Mouse (Mus musculus) MEL (cell line): Measurements from ENCODE around the gene Gm37240.

ENCODE experiments used
- CTCF ChIP-seq, 3 experiments: IDR thresholded peaks in 2 of 3; conservative IDR thresholded peaks in 1 of 3; 2 replicates each; pipeline ENCODE4 v1.5.1; 2011 to 2012; ENCODE audit warnings: low read length in 3 of 3, low read depth in 2 of 3, mild to moderate bottlenecking in 2 of 3, improper control_type of control experiment in 1 of 3, inconsistent platforms in 1 of 3, mixed read lengths in 1 of 3, moderate library complexity in 1 of 3; ENCODE audit not compliant: control insufficient read depth in 1 of 3, insufficient read depth in 1 of 3, poor library complexity in 1 of 3, severe bottlenecking in 1 of 3
- ELF1 ChIP-seq: IDR thresholded peaks from 2 replicates; pipeline ENCODE4 v1.6.1; 2014; ENCODE audit warnings: low read depth, mild to moderate bottlenecking, inconsistent platforms, low read length, improper control_type of control experiment, moderate library complexity
- EP300 ChIP-seq, 2 experiments: IDR thresholded peaks; 2 replicates each; pipeline ENCODE4 v1.6.1; 2011; ENCODE audit warnings: improper control_type of control experiment in 2 of 2, low read length in 2 of 2, low read depth in 1 of 2, mild to moderate bottlenecking in 1 of 2
- MAX ChIP-seq: IDR thresholded peaks from 2 replicates; pipeline ENCODE4 v1.6.1; 2011; ENCODE audit warnings: low read length, improper control_type of control experiment
- MEF2A ChIP-seq: IDR thresholded peaks from 2 replicates; pipeline ENCODE4 v1.6.1; 2014; ENCODE audit warnings: low read depth, mild to moderate bottlenecking, inconsistent platforms, low read length, improper control_type of control experiment; ENCODE audit not compliant: poor library complexity, insufficient replicate concordance, severe bottlenecking; ENCODE audit errors: extremely low read depth
- POLR2A ChIP-seq, 2 experiments: IDR thresholded peaks; 2 replicates each; pipeline ENCODE4 v1.6.1; 2011 to 2012; ENCODE audit warnings: low read length in 2 of 2, mild to moderate bottlenecking in 2 of 2, control low read depth in 1 of 2, improper control_type of control experiment in 1 of 2, low read depth in 1 of 2, moderate library complexity in 1 of 2; ENCODE audit not compliant: control insufficient read depth in 1 of 2, insufficient read depth in 1 of 2, poor library complexity in 1 of 2
- SIN3A ChIP-seq: IDR thresholded peaks from 2 replicates; pipeline ENCODE4 v1.6.1; 2012; ENCODE audit warnings: low read length, improper control_type of control experiment, inconsistent platforms
- TCF12 ChIP-seq: IDR thresholded peaks from 2 replicates; pipeline ENCODE4 v1.6.1; 2014; ENCODE audit warnings: low read depth, mild to moderate bottlenecking, inconsistent platforms, low read length, improper control_type of control experiment, moderate library complexity
- USF1 ChIP-seq: IDR thresholded peaks from 2 replicates; pipeline ENCODE4 v1.6.1; 2014; ENCODE audit warnings: low read depth, mild to moderate bottlenecking, inconsistent platforms, low read length, improper control_type of control experiment, moderate library complexity
- USF2 ChIP-seq, 2 experiments: IDR thresholded peaks; 2 replicates each; pipeline ENCODE4 v1.6.1; 2011 to 2012; ENCODE audit warnings: improper control_type of control experiment in 2 of 2, low read length in 2 of 2, borderline replicate concordance in 1 of 2, inconsistent platforms in 1 of 2, low read depth in 1 of 2, mild to moderate bottlenecking in 1 of 2; ENCODE audit not compliant: insufficient read depth in 1 of 2
- ZC3H11A ChIP-seq: IDR thresholded peaks from 2 replicates; pipeline ENCODE4 v1.6.1; 2012; ENCODE audit warnings: low read depth, mild to moderate bottlenecking, inconsistent platforms, low read length, improper control_type of control experiment

GRCm38 (mm10) chr3:85460021-85460420 lies 427.3 kb downstream of the Gm37240 start:
- TF ChIP-seq POLR2A (IDR thresholded peaks at IDR 0.05; ENCODE audit: control insufficient read depth in 1 of 2, insufficient read depth in 1 of 2, low read depth in 1 of 2, low read length in 2 of 2, poor library complexity in 1 of 2) (no peak), USF1 (no peak), TCF12 (no peak), USF2 (IDR thresholded peaks at IDR 0.05; ENCODE audit: borderline replicate concordance in 1 of 2, insufficient read depth in 1 of 2, low read depth in 1 of 2, low read length in 2 of 2) (no peak), ELF1 (no peak), SIN3A (no peak), MEF2A (no peak), MAX (no peak), EP300 (IDR thresholded peaks at IDR 0.05; ENCODE audit: low read depth in 1 of 2, low read length in 2 of 2) (no peak), CTCF (IDR thresholded peaks at IDR 0.05 in 2 of 3, conservative IDR thresholded peaks at IDR 0.05 in 1 of 3; ENCODE audit: control insufficient read depth in 1 of 3, insufficient read depth in 1 of 3, low read depth in 2 of 3, low read length in 3 of 3, poor library complexity in 1 of 3, severe bottlenecking in 1 of 3) (no peak), ZC3H11A (no peak)
